Mouse (Mus musculus) neural tube, embryonic 13.5 days (tissue): ENCODE data around the gene Olfr983. TPM values are rescaled to one million over a fixed set of nuclear protein-coding genes. Genes with fewer than 3 reads are reported as not detected.

ENCODE experiments used
- polyA plus RNA-seq: library from polyadenylated mRNA; unstranded; fragments of >200 nt; fragmentation: Nextera tagmentation; extraction: Ambion mirVana; gene quantifications from 2 replicates; pipeline ENCODE4 v1.2.1, GENCODE M21; 2015

Gene Olfr983
- polyA plus RNA-seq, 1 experiment from 2014 or later, result not detected

Other genes starting within 250 kb of the Olfr983 start
- not detected in 2 replicates for gene Olfr972, start 227.2 kb downstream of the Olfr983 start, polyA plus RNA-seq
- not detected in 2 replicates for gene Olfr229, start 186.3 kb downstream of the Olfr983 start, polyA plus RNA-seq
- not detected in 2 replicates for gene Olfr974, start 156.1 kb downstream of the Olfr983 start, polyA plus RNA-seq
- not detected in 2 replicates for gene Olfr975, start 141.5 kb downstream of the Olfr983 start, polyA plus RNA-seq
- gene Olfr976, start 132.5 kb downstream of the Olfr983 start, polyA plus RNA-seq, result not detected in 2 replicates
- gene Olfr978, start 101.5 kb downstream of the Olfr983 start, polyA plus RNA-seq, result not detected in 2 replicates
- gene Olfr979, start 90.1 kb downstream of the Olfr983 start, polyA plus RNA-seq, result not detected in 2 replicates
- gene Olfr980, start 84.0 kb downstream of the Olfr983 start, polyA plus RNA-seq, result not detected in 2 replicates
- gene Olfr981, start 72.1 kb downstream of the Olfr983 start, polyA plus RNA-seq, result not detected in 2 replicates
- gene Olfr982, start 19.8 kb downstream of the Olfr983 start, polyA plus RNA-seq, result not detected in 2 replicates
- not detected in 2 replicates for gene Olfr984, start 20.6 kb upstream of the Olfr983 start, polyA plus RNA-seq
- not detected in 2 replicates for gene Olfr985, start 36.6 kb upstream of the Olfr983 start, polyA plus RNA-seq
- gene Tmem225, start 54.5 kb upstream of the Olfr983 start, polyA plus RNA-seq, result not detected in 2 replicates
- 0.19 TPM in 1 of 2 replicates, not detected in the other for gene Olfr986, start 87.3 kb upstream of the Olfr983 start, polyA plus RNA-seq
- gene Zfp202, start 98.7 kb upstream of the Olfr983 start, polyA plus RNA-seq, result 8.2 and 9.2 TPM in 2 replicates
- 115 and 121 TPM in 2 replicates for gene Scn3b, start 175.6 kb upstream of the Olfr983 start, polyA plus RNA-seq